Mouse (Mus musculus): ENCODE data around the gene Lhx8.

DNA sequence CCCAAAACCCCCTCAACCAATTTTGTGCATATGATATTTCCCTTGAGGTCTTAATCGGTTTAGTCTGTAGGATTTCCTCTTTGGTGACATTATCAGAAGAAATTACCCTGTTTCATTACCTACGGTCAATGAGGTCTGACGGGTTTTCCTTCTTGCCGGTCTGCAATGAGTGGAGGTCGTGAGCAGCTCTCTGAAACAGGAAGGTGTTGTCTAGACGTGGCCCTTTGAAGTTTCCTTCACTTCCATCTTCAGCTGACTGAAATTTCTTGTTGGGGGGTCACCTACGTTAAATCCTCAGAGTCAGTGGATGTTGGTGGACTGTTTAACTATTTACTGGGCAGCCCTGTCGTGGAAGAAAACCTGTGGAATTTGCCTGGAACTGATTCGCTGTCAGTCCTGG is 33.0 kb upstream of the Lhx8 start:
- TF ChIP-seq POLR2A (IDR thresholded peaks at IDR 0.05; ENCODE audit: insufficient read depth, low read depth, low read length) = no peak
- no peak for TF ChIP-seq CTCF (IDR thresholded peaks at IDR 0.05; ENCODE audit: insufficient read depth, low read depth, low read length)

All from olfactory bulb, adult 2 months (tissue).